Mouse (Mus musculus) liver, postnatal 0 days (tissue): ENCODE measurements at regions not wholly inside any gene's neighbourhood (a gene's known extent, or its start where the extent isn't known, plus 50 kb on each side); places are given as distances from the start of the nearest gene placed in this dataset.

ENCODE experiments used
- CTCF ChIP-seq: sonication (generic); IDR thresholded peaks from 2 replicates; pipeline ENCODE4 v1.5.1; 2016; ENCODE audit warnings: antibody characterized with exemption, low read depth
- EP300 ChIP-seq: IDR thresholded peaks from 2 replicates; pipeline ENCODE4 v1.6.1; 2016; ENCODE audit warnings: antibody characterized with exemption, low read depth, mild to moderate bottlenecking

- TF ChIP-seq CTCF (no peak), EP300 (no peak)
Measured at GRCm38 (mm10) chr3:60768996-60769395, 233.6 kb upstream of the P2ry1 start.
